Mouse (Mus musculus): ENCODE data around the gene Gm10840.
"Not testable (repeated sequence)": the region's sequence is repeated elsewhere in the genome, so short reads cannot be mapped to it uniquely, and the experiment has no call there.

Gene Gm10840

DNA sequence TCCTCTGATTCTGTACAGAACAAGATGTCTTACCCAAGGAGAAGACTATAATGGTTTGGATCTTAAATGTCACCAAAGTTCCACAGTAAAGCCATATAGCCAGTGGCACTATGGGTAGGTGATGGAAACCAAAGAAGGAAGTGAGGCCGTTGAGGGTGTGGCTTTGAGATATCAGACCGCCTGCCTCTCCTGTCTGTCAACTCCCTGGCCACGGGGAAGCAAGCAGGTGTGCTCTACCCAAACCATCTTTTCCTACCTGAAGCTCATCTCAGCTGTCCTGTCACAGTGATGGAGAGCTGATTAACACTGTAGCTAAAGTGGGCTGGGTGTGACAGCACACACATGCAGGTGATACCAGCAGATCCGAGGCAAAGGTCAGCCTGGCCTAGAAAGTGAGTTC lies 37.6 kb downstream of the Gm10840 start:
- no peak for DNase-seq (ENCODE audit: low read depth)

- DNase-seq (ENCODE audit: low read depth) = not testable (repeated sequence)
Measured at GRCm38 (mm10) chr11:106199997-106200396, 39.3 kb downstream of the Gm10840 start.

DNA sequence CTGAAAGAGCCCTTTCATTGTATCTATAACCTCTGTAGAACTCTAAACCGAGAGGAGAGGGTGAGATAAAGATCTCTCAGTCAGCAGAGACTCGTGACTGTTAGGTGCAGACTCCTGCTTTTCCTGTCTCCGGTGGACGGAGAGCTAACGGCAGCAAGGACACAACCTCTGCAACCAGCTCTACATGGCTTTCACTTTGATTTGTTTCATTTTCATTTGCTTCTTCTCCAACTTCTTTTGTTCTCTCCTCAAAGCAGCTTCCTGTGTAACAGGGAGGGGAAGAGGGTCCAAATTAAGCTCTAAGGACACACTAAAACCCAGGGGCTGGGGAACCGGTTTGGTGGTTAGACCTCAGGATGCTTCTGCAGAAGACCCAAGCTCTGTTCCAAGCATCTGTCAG lies 40.1 kb downstream of the Gm10840 start:
- no peak for DNase-seq (ENCODE audit: low read depth)

DNA sequence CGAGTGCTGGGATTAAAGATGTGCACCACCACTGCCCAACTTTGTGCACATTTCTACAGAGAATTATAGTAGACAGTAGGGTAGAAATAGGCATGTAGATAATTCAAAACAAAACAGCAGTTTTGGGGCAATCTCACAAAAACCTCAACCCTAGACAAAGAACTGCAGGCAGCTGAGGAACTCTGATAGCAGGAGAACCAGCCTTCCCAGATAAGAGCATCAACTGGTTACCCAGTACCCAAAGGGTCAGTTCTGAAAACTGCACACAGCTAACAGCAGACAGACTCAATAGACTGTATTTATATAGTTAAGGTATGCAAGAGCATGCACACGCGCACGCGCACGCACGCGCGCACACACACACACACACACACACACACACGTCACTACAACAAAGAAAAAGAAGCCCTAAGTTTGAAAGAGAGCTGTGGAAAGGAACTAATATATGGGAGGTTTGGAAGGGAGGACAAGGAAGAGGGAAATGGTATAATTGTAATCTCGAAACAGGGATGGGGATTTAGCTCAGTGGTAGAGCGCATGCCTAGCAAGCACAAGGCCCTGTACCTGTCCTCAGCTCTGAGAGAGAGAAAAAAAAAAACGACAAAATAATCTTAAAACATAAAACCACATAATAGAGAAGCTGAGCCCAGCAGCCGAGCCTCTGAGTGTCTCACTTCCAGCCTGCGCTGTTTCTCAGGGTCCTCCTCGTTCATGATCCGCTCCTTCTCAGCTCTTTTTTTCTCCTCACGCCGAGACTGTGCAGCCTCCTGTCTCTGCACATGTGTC lies 40.9 kb downstream of the Gm10840 start:
- no peak for DNase-seq (ENCODE audit: low read depth)

- DNase-seq (ENCODE audit: low read depth) = no peak
Measured at GRCm38 (mm10) chr11:106202123-106202465, 41.4 kb downstream of the Gm10840 start, which contains the start of gene Strada. Gene Strada, minus strand, starts transcription at chr11:106202168.
